Mouse (Mus musculus): ENCODE data around the gene Fat1.

The Fat1 gene

DNA sequence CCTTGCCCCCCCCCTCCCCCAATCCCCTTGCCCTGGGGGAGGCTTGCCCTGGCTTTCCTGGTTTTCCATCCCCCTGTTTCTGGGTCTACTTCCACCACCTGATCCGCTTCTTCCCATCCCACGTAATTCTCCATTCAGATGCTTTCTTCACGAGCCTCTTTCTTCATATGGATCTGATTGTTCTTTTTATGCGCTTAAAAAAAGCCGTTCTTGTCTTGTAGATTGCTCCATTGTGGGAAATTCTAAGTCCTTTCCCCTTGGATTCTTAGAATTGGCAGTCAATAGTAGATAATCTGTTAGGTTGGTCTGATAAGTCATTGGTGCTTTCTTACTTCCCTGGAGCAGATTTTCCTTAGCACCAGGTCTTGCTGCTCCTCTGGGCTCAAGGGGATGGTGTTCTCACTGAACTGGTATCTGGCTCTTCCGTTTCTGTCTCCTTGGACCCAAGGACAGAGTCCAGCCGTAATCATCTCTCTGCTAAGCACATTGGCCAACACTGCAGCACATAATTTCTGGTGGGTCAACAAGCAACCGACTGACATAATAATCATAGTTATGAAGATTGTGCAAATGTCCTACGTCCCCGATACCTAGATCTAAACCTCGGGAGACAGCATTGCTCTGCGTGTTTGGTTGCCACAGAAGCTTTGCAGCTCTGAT lies 27.5 kb downstream of the Fat1 start:
- in situ Hi-C loops (cut with MboI, MseI) = no loop called here

DNA sequence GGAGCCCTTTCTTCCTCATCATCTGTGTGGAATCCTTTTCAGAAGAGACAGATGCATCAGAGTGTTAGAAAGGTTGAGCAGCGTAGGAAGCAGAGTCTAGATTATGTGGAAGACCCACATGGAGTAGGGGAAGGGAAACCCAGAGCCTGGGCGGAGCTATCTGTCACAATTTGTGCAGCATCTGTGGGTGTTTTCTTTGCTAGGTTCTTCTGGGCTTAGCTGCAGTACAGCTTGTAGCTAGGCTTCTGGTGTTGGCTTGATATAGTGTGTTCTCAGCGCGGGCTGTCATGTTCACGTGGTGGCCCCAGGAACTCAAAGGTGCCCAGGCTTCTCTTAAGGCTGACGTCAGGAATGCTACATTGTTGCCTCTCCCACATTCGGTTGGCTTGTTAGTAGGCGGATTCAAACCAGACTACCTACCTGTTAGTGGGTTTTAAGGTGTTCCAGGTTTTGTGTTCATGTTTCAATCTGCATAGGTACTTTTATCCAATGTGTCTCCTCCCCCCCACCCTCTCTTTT lies 32.3 kb downstream of the Fat1 start:
- in situ Hi-C loops (cut with MboI, MseI) = no loop called here

GRCm38 (mm10) chr8:44970093-44970492 lies 34.8 kb downstream of the Fat1 start:
- in situ Hi-C loops (cut with MboI, MseI) = no loop called here

DNA sequence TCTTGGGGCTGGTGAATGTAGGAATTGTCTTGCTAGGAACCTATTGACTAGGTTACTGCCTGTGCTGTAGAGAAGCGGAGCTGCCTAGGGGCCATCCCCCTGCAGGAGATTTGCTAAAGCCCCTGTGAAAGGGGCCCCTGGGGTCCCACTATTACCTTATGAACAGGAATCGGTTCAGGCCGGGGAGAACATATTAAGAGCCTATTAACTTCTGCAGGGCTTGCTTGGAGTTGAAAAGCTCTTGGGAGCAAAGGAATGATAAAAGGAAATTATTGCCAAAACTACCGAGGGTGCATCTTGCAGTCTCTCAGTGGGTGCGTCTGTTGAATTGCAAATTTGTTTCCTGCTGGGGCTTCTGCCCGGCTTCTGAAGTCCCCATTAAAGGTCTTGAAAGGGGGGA lies 36.1 kb downstream of the Fat1 start:
- in situ Hi-C loops (cut with MboI, MseI) = no loop called here

- in situ Hi-C loops (cut with MboI, MseI) = no loop called here
Measured at GRCm38 (mm10) chr8:44971964-44972363, 36.7 kb downstream of the Fat1 start.

- in situ Hi-C loops (cut with MboI, MseI) = no loop called here
Measured at GRCm38 (mm10) chr8:44975113-44975512, 39.9 kb downstream of the Fat1 start.

DNA sequence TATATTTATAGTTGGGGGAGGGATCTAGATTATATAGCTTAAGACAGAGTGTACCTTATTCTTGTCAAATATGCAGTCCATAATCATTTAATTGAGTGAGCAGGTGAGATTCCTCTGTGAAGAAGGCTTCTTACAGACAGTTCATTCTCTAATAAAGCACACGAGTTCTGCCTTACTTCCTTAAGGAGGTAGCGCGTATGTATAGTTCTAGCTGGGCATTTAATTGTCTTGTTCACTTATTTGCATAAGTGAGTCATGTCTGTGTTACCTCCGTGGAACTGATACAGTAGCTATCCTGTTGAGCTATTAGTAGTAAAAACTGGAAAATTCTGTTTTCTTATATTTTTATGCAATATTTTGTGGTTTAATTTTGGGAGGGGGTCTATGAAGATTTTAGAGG lies 40.4 kb downstream of the Fat1 start:
- in situ Hi-C loops (cut with MboI, MseI) = no loop called here

GRCm38 (mm10) chr8:44978622-44979021 lies 43.4 kb downstream of the Fat1 start:
- in situ Hi-C loops (cut with MboI, MseI) = no loop called here

GRCm38 (mm10) chr8:44979245-44979644 lies 44.0 kb downstream of the Fat1 start:
- in situ Hi-C loops (cut with MboI, MseI) = no loop called here

GRCm38 (mm10) chr8:44980030-44980429 lies 44.8 kb downstream of the Fat1 start:
- in situ Hi-C loops (cut with MboI, MseI) = no loop called here

DNA sequence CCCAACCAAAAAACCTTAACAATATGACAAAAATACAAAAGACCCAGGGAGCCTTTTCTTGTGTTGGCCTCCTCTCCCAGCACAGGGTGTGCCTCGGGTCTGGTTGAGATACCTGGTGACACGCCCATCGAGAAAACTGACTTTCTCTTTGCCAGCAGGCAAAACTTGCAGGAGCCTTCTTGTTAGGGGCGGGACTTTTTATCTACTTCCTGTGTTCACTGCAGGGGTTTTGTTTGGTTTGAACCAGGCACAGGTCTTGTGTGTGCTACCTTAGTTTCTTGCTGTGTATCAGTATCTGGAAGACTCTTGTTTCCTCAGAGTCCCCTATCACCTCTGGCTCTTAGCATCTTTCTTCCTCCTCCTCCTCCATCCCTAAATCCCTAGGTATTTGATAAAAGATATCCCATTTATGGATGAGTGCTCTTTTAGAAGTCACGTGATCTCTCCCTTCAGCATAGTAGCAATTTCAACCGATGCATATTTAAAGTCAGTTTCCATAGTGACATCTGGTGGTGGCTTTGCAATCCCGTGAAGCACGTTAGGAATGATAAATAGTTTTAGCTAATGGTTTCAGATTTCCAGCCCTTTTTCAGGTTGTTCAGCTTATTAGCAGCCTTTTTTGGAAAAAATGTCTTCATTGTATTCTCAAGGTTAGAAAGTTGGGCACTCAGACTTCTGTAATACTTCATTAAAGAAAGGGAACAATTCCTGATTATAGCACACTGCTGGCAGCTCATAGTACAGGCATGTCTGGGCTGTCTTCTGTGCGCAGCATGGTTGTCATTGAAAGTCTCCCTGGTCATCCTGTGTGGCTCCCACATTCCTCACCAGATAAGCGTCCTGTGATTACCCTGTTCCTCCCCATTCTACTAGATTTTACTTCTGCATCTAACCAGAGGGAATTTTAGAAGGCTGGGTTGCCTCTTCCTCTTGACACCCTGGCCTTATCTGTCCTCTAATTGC lies 50.4 kb downstream of the Fat1 start:
- in situ Hi-C loops (cut with MboI, MseI) = no loop called here

DNA sequence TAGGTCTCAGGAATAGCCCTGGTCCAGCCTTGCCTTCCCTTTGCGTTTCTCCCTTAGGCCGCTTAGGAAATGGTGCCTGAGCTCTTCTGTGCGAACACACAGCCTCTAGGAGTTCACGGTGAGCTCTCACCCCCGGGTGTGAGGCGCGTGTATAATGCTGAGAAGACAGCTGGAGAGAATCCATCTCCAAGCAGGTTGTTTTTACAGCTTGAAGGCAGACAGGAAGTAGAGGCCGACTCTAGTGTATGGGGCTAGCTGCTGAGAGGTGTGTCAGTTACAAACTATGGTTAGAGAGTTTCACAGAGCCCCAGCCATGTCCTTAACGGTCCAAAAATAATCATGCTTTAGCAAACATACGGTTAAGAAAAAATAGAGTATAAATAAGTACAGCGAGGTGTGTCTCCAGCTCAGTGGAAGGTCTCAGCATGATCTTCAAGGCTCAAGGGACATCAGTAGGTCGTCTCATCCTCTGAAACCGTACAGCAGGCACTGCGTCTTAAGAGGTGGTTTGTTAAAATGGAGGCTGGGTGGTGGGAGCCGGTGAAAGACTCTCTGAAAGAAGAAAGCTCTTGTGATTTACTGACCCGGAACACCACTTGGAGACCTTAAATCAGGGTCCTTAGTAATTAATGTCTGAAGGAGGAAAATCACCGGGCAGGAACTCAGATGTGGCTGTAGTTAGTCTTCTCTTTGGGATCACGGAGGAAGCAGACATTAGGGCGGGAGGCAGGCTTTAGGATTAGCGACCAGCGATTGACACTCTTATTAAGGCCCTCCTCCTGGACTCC lies 56.6 kb downstream of the Fat1 start:
- in situ Hi-C loops (cut with MboI, MseI) = no loop called here

DNA sequence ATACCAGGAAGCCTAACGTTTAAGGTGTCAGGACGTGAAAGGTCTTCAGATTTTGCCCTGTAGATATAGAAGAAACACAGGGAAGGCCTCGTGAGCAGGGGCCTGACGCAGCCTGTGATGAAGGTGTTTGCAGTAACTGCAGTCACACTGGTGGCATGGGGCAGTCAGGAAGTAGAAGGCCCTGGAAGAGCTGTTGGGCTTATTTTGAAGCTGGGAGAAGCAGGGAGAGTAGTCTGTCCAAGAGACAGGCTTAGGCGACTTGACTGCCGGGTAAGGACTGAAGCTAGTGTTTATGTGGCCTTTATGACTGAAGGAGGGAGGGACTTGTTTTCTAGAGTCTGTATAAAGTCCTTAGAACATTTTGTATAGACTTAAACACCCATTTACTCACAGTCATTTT lies 57.4 kb downstream of the Fat1 start:
- in situ Hi-C loops (cut with MboI, MseI) = no loop called here

- in situ Hi-C loops (cut with MboI, MseI) = no loop called here
Measured at GRCm38 (mm10) chr8:44993376-44993775, 58.1 kb downstream of the Fat1 start.

- in situ Hi-C loops (cut with MboI, MseI) = no loop called here
Measured at GRCm38 (mm10) chr8:44996493-44996892, 61.2 kb downstream of the Fat1 start.

GRCm38 (mm10) chr8:44997321-44997720 lies 62.1 kb downstream of the Fat1 start:
- in situ Hi-C loops (cut with MboI, MseI) = no loop called here

GRCm38 (mm10) chr8:44997829-44998228 lies 62.6 kb downstream of the Fat1 start:
- in situ Hi-C loops (cut with MboI, MseI) = no loop called here

DNA sequence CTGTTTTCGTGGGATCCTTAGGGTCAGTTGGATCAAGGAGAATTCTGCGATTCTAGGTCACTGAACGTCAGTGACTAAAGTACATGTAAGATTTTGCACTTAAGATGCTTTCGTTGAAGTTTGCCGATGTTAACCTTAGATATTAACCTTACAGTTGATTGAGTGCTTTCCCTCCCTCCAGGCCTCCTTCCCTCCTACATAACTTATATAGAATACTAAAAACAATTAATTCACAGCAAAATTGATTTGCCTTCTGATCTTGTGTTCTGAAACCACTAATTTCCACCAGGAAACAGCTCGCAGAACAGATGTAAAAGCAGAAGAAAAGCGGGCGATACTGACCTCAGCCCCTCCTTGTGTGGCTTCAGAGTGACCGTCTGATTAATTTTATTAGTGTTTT lies 63.0 kb downstream of the Fat1 start:
- in situ Hi-C loops (cut with MboI, MseI) = no loop called here

DNA sequence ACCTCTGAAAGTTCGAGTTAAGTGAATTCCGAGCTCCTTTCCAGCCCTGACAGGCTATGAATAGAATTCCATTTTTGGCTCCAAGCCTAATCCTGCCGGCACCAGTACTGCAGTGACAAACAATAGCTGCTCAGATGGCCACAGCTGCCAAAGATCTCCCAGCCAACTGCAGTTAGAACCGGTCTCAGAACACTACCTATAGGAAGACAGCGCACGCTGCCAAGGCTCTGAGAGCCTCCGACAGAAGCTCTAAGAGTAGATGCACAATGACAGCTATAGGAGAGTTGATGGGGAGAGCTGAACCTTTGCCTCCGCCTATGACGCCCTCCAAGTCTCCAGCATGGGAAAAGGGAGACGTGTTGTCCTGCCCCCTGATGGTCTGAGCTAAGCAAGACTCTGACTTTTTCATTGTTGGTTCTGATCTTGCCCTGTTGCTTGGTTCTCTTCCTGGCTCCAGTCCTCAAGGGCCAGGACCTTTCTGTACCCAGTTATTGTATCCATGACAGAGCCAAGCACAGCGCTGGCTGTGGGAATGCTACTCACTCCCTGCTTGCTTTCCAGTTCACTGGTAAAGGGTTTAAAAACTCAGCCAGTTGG lies 63.5 kb downstream of the Fat1 start:
- in situ Hi-C loops (cut with MboI, MseI) = no loop called here

DNA sequence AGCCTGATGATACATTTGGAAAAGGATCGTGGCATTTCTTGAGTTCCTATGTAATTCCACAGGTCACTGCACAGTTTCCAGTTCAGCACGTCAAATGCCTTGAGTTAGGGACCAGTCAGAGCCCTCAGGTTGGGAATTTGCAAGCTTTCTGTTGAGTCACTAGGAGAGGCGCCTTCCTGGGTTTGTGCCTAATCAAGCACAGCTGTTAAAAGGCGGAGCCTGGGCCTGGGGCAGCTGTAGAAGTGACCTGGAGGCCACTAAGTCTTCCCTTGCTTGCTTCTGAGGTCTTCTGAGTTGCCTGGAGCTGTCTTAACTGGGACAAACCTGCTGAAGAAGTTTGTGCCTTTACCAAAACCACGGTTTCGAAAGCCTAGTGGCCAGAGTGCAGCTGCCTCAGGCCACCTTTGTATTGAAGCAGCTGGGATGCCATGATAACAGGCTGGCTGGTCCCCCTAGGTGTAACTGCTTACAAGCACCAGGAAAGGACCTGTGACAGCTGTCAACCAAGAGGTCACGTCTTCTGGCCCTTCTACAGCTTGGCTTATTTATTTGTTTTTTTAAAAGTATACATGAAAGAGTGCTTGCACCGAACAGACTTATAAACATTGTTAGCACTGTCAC lies 66.4 kb downstream of the Fat1 start:
- in situ Hi-C loops (cut with MboI, MseI) = no loop called here

DNA sequence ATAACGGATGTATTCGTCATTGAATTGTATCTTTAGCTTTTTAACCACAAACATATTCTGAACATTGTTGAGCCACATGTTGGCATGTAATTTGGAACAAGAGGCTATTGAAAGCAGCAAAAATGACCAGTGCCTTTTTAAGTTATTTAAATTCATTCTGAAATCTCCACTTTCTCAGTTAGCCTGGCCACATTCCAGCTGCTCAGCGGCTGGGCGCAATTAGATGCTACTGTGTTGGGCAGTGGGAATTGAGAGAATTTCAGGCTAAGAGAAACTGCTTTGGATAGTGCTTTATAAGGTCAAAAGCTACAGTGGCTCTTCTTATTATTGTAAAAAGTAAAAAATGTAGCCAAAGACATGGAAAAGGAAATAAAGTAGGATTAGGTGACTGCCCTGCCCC lies 67.4 kb downstream of the Fat1 start:
- in situ Hi-C loops (cut with MboI, MseI) = no loop called here
